Mouse (Mus musculus) intestine, embryonic 14.5 days (tissue): Measurements from ENCODE around the gene Astn2. TPM values are rescaled to one million over a fixed set of nuclear protein-coding genes. Genes with fewer than 3 reads are reported as not detected.

ENCODE experiments used
- ATAC-seq: fragments of 200-750 bp; cut with Nextera tagmentation; replicated peaks from 2 replicates; pipeline ENCODE4 v1.8.0; 2017; ENCODE audit warnings: low read depth, moderate number of reproducible peaks, moderate TSS enrichment, moderate library complexity; ENCODE audit not compliant: low FRiP score, low TSS enrichment
- DNase-seq: peaks from one replicate; pipeline ENCODE4 v3.0.0-alpha.2; 2018; ENCODE audit warnings: low spot score
- H3K27ac ChIP-seq: fragments of 300-500 bp; sonication (generic); 2 replicates; pipeline ENCODE4 v1.5.1; 2014; ENCODE audit warnings: low read depth, mild to moderate bottlenecking, control low read depth
- H3K27me3 ChIP-seq: fragments of 300-500 bp; sonication (generic); replicated peaks from 2 replicates; pipeline ENCODE4 v1.6.1; 2014; ENCODE audit warnings: low read length, control low read depth; ENCODE audit not compliant: control insufficient read depth, insufficient read depth
- H3K36me3 ChIP-seq: fragments of 300-500 bp; sonication (generic); 2 replicates; pipeline ENCODE4 v1.6.1; 2014; ENCODE audit warnings: low read length, control low read depth; ENCODE audit not compliant: control insufficient read depth, insufficient read depth
- H3K4me1 ChIP-seq: fragments of 300-500 bp; sonication (generic); replicated peaks from 2 replicates; pipeline ENCODE4 v1.6.1; 2014; ENCODE audit warnings: low read length, control low read depth, mixed read lengths; ENCODE audit not compliant: control insufficient read depth, insufficient read depth
- H3K4me2 ChIP-seq: fragments of 300-500 bp; sonication (generic); 2 replicates; pipeline ENCODE4 v1.6.1; 2014; ENCODE audit warnings: low read length
- H3K4me3 ChIP-seq: fragments of 300-500 bp; sonication (generic); 2 replicates; pipeline ENCODE4 v1.5.1; 2014; ENCODE audit warnings: low read depth, low read length, control low read depth, mixed read lengths
- H3K9ac ChIP-seq: fragments of 300-500 bp; sonication (generic); 2 replicates; pipeline ENCODE4 v1.6.1; 2014; ENCODE audit warnings: mild to moderate bottlenecking, low read length
- H3K9me3 ChIP-seq: fragments of 300-500 bp; sonication (generic); 2 replicates; pipeline ENCODE4 v1.6.1; 2016; ENCODE audit warnings: low read length, control low read depth; ENCODE audit not compliant: control insufficient read depth
- WGBS: fragments of 180-500 bp; shearing (Covaris S2); extraction: QIAGEN DNeasy Blood & Tissue Kit; methylation state at CpG from one replicate; pipeline ENCODE4 v1.1.7; 2014; 5-methylcytosine and 5-hydroxymethylcytosine counted together
- polyA plus RNA-seq: library from polyadenylated mRNA; unstranded; fragments of >200 nt; fragmentation: Nextera tagmentation; extraction: Ambion mirVana; gene quantifications from 2 replicates; pipeline ENCODE4 v1.2.1, GENCODE M21; 2014

Astn2 gene
- 0.67 and 0.96 TPM in 2 replicates for polyA plus RNA-seq

- Histone ChIP-seq H3K4me2 (peak within 1 kb of the TSS; percentile 97), H3K9me3 (no peaks in the 10 kb centered on the region), H3K9ac (peak within 1 kb of the TSS; percentile 50), H3K4me3 (peak within 1 kb of the TSS; percentile 58), H3K4me1 (no peaks in the 10 kb centered on the region; the same call in 1 of the 2 replicates), H3K27me3 (peaks cover 59% of the 10 kb centered on the region), H3K36me3 (no peaks in the 10 kb centered on the region), H3K27ac (no peak within 1 kb of the TSS)
- 1% methylated on average over 24 of the region's 56 CpGs for WGBS
- DNase-seq, result peak; percentile 70
- peak; percentile 66 for ATAC-seq
Observed at GRCm38 (mm10) chr4:66404201-66404711, at the start of gene Astn2. Astn2 (minus strand) TSS chr4:66404611.

DNA sequence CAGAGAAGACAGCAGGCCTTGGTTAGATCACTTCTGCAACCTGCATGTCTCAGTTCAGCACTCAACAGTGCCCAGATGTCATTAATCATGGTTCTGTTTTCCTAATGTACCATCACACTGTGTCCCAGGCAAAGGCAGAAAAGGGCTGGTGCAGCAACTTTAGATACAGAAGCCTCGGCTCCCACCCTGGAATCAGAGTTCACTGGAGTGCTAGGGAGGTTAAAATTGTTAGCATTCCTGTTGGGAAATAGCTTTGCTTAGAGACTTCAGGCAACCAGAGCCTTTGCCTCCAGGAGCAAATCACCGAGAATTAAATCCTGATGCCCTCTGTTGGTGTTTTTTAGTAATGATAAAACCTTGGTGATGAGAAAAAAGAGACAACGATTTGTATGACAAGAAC, 45.7 kb upstream of the Astn2 start:
- Histone ChIP-seq H3K4me2 (no peak overlapping the region), H3K27ac (no peak overlapping the region), H3K4me1 (no peaks in the 10 kb centered on the region; the same call in 1 of the 2 replicates), H3K9me3 (no peaks in the 10 kb centered on the region), H3K27me3 (no peaks in the 10 kb centered on the region), H3K4me3 (no peak overlapping the region), H3K36me3 (no peaks in the 10 kb centered on the region), H3K9ac (no peak overlapping the region)
- 13% methylated on average over 3 of the region's 3 CpGs for WGBS
- no peak for DNase-seq
- ATAC-seq, result no peak

DNA sequence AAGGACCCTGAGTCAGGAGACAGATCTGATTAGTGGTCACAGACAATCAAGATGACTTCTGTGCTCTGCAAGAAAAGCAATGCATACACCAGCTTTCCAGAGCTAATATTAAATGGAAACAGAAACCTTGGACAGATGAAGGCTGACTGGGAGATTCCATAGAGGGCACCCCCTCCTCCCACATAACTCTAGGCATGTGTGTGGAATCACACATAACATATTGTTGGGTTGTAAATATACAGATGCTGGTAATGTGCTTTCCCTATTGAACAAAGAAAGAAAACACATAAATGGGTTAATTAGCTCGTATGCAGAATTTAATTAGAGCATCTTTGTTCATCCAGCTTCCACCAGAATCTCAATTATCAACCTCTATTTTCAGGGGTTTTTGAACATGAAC, 26.8 kb upstream of the Astn2 start:
- no peaks in the 10 kb centered on the region for H3K36me3 ChIP-seq
- H3K4me1 ChIP-seq, result no peaks in the 10 kb centered on the region
- no peak overlapping the region for H3K4me2 ChIP-seq
- DNase-seq, result no peak
- ATAC-seq, result no peak
- H3K4me3 ChIP-seq, result no peak overlapping the region
- WGBS, result 65% methylated on average over 1 of the region's 1 CpGs
- H3K9ac ChIP-seq, result no peak overlapping the region
- no peaks in the 10 kb centered on the region for H3K27me3 ChIP-seq
- H3K27ac ChIP-seq, result no peak overlapping the region
- H3K9me3 ChIP-seq, result no peaks in the 10 kb centered on the region

DNA sequence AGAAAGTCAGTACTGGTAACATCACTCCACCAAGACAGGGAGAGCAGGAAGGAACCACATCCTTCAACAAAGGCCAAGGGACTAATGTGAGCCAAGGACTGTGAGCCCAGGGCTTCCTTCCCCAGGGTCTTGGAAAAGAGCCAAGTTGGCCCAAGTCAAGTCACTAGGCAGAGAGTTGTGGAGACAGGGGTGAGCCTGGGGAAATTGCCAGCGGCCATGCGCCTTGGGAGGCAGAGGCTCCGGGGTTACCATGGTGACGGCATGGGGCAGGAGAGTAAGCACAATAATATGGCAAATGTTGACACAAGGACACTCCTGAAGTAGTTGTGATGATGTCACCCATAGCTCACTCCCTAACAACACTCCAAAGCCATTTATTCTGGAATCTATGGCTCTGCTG, 21.4 kb upstream of the Astn2 start:
- H3K9me3 ChIP-seq, result no peaks in the 10 kb centered on the region
- no peaks in the 10 kb centered on the region for H3K27me3 ChIP-seq
- H3K4me2 ChIP-seq, result no peak overlapping the region
- H3K9ac ChIP-seq, result no peak overlapping the region
- H3K4me1 ChIP-seq, result no peaks in the 10 kb centered on the region
- WGBS, result 67% methylated on average over 4 of the region's 4 CpGs
- no peak overlapping the region for H3K4me3 ChIP-seq
- ATAC-seq (peak; percentile 62; the same call in 1 of the 2 replicates), DNase-seq (no peak)
- no peak overlapping the region for H3K27ac ChIP-seq
- H3K36me3 ChIP-seq, result no peaks in the 10 kb centered on the region

GRCm38 (mm10) chr4:66414778-66415177, 10.4 kb upstream of the Astn2 start:
- no peak for ATAC-seq

GRCm38 (mm10) chr4:66405086-66405485, 675 bp upstream of the Astn2 start:
- H3K36me3 ChIP-seq, result no peaks in the 10 kb centered on the region
- no peak overlapping the region for H3K27ac ChIP-seq
- 5% methylated on average over 1 of the region's 1 CpGs for WGBS
- H3K4me1 ChIP-seq, result no peaks in the 10 kb centered on the region; the same call in 1 of the 2 replicates
- DNase-seq (no peak), ATAC-seq (no peak)
- no peak overlapping the region for H3K4me3 ChIP-seq
- no peaks in the 10 kb centered on the region for H3K9me3 ChIP-seq
- H3K9ac ChIP-seq, result no peak overlapping the region
- H3K27me3 ChIP-seq, result peaks cover 53% of the 10 kb centered on the region
- no peak overlapping the region for H3K4me2 ChIP-seq

More at GRCm38 (mm10) chr4:66414778-66415177, 10.4 kb upstream of the Astn2 start:
- H3K9me3 ChIP-seq, result no peaks in the 10 kb centered on the region
- no peaks in the 10 kb centered on the region for H3K36me3 ChIP-seq
- H3K27me3 ChIP-seq, result no peaks in the 10 kb centered on the region
- H3K4me2 ChIP-seq, result no peak overlapping the region
- H3K9ac ChIP-seq, result no peak overlapping the region
- H3K27ac ChIP-seq, result no peak overlapping the region
- no peak for DNase-seq
- H3K4me1 ChIP-seq, result no peaks in the 10 kb centered on the region
- WGBS, result 64% methylated on average over 8 of the region's 8 CpGs
- H3K4me3 ChIP-seq, result no peak overlapping the region

DNA sequence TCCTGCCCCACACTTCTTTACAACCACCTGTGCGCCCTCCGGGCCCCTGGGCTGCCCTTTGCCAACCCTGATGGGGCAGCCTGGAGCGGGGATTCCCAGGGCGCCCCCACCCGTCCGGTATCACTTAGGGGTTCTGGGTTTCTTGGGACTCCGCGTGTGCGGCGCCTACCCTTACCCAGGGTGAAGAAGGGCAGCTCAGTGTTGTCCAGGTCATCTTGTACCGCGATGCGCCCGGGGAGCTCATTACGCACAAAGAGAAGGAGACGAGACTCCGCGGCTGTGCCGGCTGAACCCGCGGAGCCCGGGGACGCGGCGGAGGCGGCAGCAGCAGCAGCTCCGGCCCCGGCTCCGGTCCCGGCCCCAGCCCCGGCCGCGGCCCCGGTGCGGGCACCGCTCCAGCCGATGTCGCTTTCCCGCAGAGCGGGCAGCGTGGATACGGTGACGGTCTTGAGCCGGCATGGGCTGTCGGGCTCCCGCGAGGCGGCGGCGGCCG, 657 bp downstream of the Astn2 start:
- peaks cover 59% of the 10 kb centered on the region for H3K27me3 ChIP-seq
- H3K4me1 ChIP-seq, result no peaks in the 10 kb centered on the region; the same call in 1 of the 2 replicates
- peak overlapping the region; percentile 97 for H3K4me2 ChIP-seq
- H3K9ac ChIP-seq, result peak overlapping the region; percentile 50
- WGBS, result under 1% methylated on average over 42 of the region's 51 CpGs
- H3K4me3 ChIP-seq, result peak overlapping the region; percentile 58
- DNase-seq (peak; percentile 72), ATAC-seq (peak; percentile 51)
- no peaks in the 10 kb centered on the region for H3K9me3 ChIP-seq
- H3K36me3 ChIP-seq, result no peaks in the 10 kb centered on the region
- no peak overlapping the region for H3K27ac ChIP-seq

DNA sequence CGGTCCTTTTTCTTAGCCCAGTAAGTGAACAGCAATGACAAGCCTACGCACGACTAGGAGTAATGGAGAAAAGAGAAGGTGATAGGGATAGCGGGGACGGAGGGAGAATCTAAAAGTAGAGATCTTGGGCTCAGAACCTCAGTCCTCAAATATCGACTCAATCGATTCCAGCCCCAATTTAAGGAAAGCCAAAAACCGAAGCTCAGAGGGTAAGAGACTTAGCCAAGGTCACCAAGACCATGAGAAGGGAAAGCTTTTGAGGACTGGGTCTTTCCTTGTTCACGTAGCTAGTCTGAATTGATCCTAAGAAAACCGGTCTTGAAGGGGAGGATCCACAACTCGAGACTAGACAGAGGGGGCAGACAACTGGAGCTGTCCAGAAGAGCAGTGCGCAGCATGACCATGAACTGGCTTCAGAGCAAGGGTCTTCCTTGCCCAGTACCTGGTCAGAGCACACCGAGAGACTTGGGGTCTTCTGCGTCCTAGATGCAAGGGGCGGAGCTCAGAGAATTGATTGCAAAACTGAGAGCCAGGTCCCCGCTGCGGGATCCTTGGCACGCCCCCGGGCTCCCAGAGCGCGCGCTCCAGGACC, 1.2 kb downstream of the Astn2 start:
- peak overlapping the region; percentile 50; the same call in 1 of the 2 replicates for H3K9ac ChIP-seq
- peaks cover 59% of the 10 kb centered on the region for H3K27me3 ChIP-seq
- ATAC-seq, result peak; percentile 24; the same call in 1 of the 2 replicates
- H3K4me3 ChIP-seq, result peak overlapping the region; percentile 58
- peak; percentile 69 for DNase-seq
- H3K4me1 ChIP-seq, result no peaks in the 10 kb centered on the region; the same call in 1 of the 2 replicates
- peak overlapping the region; percentile 97 for H3K4me2 ChIP-seq
- H3K27ac ChIP-seq, result no peak overlapping the region
- no peaks in the 10 kb centered on the region for H3K9me3 ChIP-seq
- no peaks in the 10 kb centered on the region for H3K36me3 ChIP-seq
- WGBS, result 2% methylated on average over 22 of the region's 22 CpGs
